Mouse (Mus musculus): ENCODE results near the gene Bin2.

- TF ChIP-seq CTCF (IDR thresholded peaks at IDR 0.05) = no peak
- TF ChIP-seq EP300 (IDR thresholded peaks at IDR 0.05) = no peak
Observed at GRCm38 (mm10) chr15:100691990-100692389, 22.6 kb upstream of the Bin2 start.

All from lung, postnatal 0 days (tissue).